Mouse (Mus musculus) lung, postnatal 14 days (tissue): ENCODE data around the gene Spdya.
"Not testable (repeated sequence)": the region's sequence is repeated elsewhere in the genome, so short reads cannot be mapped to it uniquely, and the experiment has no call there.

Source experiments
- DNase-seq: peaks from one replicate; pipeline ENCODE4 v3.0.0; 2021

Gene Spdya

DNA sequence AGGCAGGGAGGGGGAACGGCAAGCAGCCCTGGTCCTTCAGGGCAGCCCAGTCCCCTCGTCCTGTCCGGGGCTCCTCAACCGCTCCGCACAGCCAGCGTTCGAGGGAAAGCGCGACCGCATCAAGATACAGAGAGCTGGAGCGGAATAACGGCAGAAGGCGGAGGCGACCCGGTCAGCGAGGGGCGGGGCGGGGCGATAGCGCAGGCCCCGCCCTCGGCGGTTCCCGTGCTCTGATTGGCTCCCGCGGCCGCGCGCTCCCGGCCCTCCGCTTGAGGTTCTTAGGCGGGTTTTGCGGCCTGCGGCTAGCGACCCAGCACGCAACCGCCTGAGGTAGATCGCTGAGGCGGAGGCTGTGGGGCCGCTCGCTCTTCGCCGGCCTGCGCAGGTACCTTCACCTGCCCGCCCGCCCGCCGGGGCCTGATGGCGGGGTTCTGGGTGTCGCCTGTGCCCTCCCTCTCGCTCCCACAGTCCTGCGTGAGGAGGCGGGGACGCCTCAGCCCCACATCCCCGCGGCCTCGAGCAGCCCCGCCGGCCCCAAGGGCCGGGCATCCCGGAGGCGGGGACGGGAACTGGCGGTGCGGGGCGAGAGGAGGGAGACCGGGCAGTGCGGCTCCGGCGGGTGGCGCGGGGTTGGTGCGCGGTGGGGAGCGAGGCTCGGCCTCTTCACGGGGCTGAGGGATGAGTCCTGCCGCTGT, at the start of gene Spdya:
Gene Spdya, plus strand, starts transcription at position 305 of the 695 bp plus-strand sequence.
- peak; percentile 85 for DNase-seq

DNA sequence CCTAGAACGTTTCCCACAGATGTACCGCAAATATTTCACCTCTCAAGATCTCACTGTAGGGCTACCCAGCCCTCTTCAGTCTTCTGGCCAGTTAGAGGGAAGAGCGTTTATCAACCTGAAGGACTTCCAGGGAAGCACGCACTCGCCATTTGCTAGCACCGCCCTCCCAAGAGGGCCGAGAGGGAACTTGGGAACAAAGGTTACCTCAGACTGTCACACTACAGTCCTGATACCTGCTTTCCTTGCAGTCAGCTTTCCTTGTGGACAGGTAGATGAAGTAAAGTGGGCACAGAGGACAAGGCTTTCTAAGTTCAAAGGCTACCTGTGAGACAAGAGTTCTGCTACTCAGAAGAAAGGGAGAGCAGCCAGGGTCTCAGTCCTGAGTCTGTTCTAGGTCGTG, 45.0 kb upstream of the Spdya start:
- DNase-seq = no peak

DNA sequence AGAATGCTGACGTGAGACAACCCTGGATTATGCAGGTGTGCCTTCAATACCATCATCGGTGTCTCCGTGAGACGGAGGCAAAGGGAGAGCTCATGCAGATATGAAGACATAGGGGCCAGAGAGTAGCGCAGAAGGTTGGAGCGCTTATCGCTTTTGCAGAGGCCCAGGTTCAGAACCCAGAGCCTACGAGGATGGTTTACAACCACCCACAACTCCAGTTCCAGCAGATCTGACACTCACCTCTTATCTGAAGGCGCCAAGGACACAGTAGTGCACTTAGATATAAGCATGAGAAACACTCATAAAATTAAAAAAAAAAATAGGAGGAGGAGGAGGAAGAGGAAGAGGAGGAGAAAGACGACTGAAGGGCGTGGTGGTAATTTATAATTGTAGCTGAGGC, 41.6 kb upstream of the Spdya start:
- DNase-seq = no peak

DNA sequence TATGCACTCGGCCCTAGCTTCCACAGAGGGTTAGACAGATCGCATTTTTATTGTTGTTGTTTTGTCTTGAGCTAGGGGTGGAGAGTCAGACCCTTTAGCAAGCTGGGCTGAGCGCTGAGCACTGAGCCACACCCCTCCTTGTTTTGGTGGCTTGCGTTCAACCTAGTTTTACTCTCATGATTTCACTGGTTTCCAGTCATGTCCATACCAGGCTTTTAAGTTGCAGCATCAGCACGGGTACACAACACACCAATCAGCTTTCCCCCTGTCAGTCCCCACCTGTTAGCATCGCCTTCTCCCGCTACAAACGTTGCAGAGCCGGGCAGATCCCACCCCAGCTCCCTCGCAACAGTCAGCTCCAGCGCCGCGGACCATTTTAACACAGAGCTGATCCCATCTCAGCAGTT, 25.6 kb upstream of the Spdya start:
- no peak for DNase-seq

DNA sequence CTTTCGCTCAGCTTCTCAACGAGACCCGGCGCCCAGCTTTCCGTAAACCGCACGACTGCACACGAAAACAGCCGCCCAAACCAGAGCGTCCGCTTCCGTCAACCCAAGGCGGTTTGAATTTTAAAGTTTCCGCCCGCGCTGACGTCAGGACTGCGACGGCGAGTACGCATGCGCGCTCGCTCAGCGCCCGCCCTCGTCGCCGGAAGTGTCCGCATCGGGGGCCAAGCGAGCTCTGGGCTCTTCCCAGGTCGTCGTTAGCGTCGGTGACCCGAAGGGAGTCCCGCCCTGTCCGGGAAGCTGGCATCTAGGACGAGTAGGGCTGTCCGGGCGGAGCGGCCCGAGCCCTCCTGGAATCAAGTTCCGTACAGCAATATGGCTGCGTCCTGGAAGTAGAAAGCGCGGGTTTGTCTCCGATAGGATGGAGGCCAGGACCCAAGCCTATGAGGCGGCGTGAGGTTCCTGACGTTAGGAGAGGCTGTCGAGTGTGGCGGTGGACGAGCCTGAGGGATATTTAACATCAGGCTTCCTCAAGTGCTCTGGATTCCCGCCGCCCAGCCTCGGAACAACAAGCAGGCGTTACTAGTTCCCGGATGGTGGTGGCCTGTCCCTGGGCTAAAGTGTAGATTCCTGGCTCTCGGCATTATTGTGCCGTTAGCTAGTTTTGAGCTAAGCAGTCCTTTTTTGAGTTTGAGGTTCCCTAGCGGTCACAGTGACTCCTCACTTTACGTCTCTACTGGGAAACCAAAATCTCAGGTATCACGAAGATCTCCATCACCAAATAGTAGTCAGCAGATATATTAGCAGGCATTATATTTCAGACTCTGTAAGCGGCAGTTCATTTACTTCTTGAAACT, 24.9 kb upstream of the Spdya start, which contains the start of gene Ndc80:
Gene Ndc80, minus strand, starts transcription at position 147 of the 854 bp plus-strand sequence.
- peak; percentile 92 for DNase-seq

DNA sequence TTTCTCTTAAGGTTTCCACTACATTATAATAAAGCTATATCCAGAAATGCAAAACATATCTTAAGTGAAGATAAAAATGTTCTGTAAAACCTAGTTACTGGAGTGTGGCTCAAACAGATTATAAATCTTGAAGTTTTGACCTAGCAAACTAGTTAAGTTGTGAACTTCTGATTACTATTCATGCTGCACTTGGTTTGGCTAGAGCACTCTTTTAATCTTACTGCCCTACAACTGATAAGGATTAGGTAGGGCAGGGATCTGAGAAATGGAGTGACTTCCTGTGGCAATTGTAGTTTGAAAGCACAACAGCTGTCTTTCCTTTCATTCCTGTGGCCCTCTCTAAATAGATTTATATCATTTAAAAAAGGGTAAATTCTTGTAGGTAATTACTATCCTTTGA, 23.8 kb upstream of the Spdya start:
- no peak for DNase-seq

DNA sequence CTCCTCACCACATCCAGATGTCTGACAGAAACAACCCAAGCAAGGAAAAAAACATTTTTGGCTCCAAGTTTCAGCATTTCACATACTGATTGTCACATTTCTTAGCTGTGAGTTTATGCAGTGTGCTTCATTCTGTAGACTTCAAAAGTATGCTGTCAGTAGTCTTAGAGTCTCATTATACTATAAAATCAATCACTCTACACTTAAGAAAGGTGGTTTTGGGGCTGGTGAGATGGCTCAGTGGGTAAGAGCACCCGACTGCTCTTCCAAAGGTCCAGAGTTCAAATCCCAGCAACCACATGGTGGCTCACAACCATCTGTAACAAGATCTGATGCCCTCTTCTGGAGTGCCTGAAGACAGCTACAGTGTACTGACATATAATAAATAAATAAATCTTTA, 16.3 kb upstream of the Spdya start:
- DNase-seq = not testable (repeated sequence)

DNA sequence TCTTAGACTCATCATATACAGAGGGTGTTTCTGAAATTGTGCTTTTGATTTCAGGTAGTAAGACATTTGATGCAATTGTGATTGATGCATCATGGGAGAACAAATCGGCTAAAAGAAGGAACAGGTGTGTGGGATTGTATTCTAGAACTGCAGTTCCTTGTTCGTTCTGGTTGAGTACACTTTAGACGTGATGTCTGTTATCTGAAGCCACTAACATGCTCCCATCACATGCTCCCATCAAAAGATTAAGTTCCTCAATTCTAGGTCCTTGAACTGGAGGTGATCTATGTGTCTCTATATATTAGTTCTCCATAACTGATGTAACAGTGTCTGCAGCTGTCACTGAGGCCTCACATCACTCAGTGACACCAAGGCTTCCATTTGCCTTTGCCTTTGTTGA, 14.7 kb upstream of the Spdya start:
- no peak for DNase-seq

DNA sequence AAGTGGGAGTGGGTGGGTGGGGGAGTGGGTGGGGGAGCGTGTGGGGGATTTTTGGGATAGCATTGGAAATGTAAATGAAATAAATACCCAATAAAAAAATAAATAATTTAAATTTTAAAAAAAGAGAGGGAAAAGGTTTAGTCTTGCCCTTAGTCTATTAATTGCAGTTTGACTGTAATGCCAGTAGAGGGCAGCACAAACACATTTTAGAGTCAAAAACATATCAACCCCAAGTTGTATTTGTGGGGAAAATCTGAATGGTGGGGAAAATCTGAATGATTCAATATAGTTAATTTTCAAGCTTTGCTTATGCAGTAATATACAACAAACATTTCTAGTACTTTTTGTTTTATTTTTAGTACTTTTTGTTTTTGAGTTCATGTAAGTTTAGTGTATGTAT, 3.3 kb upstream of the Spdya start:
- peak; percentile 16 for DNase-seq

DNA sequence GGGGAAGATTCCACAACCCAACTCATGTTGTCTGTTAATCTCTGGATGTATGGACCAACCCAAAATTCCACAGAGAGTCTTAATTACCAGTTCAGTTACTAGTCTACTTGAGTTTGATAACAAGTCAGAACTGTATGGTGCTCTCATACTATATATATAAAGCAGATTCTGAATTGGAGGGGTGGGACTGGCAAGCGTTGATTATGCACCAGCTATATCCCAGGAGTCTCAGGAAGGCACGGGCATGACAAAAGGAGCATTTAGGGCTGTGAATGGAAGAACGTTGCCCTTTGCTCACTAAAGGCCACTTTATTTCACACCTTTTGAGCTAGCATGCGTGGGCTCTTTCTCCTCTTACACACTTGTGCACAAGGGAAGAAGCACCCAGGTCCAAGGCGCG, 511 bp upstream of the Spdya start:
- no peak for DNase-seq

DNA sequence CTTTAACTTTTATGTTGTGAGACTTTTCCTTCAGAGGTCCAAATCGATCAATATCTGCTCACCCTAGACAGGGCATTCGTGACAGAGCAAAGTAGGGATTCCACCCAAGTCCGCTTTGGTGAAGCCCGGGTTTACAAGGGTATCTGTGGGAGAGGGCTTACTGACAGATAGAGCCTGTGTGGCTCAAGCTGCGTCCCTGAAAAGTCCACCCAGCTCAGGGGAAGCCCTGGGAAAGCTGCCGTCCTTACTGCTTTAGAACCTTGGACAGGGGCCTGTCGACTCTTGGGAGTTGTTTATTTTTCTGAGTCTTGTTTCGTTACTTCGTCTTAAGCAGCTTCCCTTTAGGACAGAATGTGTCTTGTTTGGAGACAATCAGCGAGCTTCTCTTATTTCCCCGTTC, 1.0 kb downstream of the Spdya start:
- DNase-seq = no peak

DNA sequence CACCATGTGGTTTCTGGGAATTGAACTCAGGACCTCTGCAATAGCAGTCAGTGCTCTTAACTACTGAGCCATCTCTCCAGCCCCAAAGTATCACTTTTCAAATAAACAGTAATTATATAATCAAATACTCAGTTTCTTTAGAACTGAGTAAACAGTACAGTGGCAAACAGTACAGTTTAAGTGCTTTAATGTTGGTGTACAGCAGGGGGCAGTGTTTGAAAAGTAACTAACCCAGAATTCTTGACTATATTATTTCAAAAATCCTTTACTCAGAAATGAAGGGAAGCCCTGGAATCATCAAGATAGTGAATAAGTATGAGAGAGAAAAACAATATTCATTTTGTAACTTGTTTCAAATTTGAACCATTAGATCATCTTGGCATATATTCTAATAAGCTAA, 9.8 kb downstream of the Spdya start:
- DNase-seq = peak; percentile 63

DNA sequence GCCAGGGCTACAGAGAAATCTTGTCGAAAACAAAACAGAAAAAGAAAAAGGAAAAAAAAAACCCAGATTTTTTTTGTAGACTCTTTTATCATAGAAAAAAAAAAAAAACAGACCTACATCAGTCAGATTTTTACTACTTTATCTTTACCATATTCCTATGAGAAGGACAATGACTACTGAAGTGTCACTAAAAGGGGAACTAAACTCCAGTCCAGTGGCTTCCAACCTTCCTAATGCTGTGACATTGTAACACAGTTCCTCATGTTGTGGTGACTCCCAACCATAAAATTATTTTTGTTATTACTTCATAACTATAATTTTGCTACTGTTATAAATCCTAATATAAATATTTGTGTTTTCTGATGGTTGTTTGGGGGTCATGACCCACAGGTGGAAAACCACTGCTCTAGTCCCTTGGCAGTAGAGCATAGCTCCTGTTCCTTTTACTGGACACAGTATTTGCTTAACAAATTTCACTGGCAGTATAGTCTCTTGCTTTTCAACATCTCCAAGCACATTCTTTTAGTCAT, 27.4 kb downstream of the Spdya start:
- DNase-seq = no peak

DNA sequence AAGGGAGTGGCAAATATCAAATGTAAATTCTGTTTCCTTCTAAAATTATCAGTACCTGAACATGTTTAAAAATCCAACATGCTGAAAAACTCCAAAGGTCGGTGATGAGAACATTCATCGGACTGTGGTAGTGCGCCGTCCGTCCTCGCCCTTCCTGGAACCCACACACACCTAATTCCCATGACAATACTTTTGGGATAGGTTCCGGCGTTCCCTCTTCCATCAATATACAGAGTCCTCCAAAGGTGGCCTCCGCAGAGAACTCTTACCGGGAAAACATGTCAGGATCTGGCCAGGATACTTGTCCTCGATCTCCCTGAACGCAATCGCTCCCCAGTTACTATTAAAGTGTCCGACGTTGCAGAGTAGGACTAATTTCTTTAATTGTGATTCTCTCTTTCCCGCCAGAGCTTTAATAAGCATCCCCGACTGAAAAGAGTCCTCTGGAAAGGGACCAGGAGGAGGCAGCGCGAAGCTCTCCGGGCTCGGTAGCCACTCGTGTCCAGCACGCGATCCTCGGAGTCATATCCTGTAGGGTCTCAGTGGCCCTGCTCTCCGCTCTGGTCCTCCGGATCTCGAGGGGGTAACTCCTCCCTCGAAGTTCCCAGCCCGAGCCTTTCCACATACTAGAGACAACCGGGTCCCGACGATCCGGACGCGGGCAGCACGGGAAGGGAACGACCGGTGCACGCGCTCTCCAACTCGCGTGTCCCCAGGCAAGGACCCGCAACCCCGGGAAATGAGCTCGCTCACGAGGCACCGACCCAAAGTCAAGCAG, 46.2 kb downstream of the Spdya start:
- DNase-seq = no peak

DNA sequence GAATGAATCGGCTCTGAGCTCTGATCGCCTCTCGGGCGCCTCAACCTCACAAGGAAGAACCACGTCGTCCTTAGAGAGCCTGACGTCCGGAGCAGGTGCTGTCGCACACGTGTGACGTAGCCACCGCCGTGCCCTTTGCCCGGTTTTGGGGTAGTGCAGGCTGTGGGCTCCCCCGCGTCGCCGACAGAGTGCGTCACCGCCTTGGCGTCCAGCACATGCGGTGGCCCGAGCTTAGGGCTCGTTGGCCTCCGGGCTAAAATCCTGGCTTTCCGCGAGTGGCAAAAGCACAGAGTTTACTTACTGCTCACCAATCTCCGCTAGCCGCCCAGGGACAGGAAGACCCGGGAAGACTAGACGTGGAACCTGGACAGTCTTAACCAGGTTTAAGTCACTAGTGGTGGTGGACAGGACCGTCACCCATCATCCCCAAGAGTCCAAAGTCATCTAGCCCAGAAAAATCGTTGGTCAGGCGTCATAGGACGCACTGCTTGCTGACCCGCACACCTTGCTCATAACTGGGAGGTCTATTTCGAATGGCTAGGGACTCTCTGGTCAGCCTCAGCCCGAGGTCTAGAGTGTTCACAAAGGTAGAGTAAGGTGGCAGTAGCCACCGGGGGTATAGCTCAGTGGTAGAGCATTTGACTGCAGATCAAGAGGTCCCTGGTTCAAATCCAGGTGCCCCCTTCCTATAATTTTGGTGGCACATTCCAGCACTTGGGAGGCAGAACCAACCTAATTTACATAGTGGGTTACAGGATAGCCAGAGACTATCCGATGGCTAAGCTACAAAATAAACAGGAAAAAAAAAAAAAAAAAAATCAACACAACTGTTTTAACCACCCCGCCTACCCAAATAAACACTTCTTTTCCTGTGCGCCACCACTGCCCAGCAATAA, 47.0 kb downstream of the Spdya start:
- peak; percentile 87 for DNase-seq

DNA sequence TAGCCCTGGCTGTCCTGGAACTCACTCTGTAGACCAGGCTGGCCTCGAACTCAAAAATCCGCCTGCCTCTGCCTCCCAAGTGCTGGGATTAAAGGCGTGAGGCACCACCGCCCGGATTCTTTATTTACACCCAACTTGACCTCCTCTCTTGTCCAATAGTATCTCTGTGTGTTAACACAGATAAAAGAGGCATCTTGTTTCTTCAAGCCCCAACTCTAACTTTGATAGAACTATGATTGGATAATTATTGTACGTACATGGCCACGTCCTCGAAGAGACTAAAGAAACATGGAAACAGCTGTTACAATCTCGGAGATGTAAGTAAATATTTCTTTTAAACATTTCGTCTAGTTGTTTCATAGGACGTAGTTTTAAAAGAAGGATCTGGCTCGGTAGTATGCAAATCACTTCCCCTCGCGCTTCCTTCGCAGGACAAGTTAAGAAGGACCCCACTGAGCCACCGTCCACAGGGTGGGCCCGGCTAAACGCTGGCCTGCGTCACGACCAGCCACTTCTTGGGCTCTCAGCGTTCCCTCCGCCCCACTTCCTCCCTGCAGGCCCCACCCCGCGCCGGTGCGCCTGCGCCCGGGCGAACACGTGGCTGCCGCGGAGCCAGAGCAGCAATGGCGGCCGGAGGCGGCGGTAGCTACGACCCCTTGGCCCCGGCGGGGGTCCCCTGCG, 63.9 kb downstream of the Spdya start, which contains the start of gene Wdr43:
Gene Wdr43, plus strand, starts transcription at position 258 of the 681 bp plus-strand sequence.
- peak; percentile 95 for DNase-seq

DNA sequence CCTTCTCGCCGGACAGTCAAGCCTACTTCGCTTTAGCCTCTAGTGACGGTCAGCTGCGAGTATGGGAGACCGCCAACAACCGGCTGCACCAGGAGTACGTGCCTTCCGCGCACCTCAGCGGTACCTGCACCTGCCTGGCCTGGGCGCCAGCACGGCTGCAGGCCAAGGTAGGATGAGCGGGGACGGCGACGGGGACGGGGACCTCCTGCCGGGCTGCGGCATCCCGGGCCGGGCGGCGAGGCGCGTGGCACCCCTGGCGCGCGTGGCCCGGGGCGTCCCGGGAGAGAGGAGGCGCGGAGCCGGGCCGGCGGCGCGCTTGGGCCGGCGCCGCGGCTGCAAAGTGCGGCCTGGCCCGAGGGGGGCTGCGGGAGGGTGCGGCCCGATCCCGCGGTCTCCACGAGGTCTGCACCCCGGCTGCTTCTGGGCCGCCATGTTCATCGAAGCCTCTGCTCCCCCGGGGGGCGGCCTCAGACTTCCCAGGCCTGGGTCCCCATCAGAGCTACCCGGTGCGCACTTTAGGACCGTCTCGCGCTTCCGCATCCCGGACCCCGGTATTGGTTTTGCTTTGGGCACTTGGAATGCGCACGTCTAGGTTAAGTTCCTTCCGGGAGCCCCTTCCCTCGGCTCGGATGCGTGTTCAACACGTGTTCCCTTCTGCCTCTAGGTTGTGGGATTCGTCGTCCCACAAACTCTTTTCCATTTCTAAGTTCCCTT, 64.6 kb downstream of the Spdya start:
- no peak for DNase-seq

DNA sequence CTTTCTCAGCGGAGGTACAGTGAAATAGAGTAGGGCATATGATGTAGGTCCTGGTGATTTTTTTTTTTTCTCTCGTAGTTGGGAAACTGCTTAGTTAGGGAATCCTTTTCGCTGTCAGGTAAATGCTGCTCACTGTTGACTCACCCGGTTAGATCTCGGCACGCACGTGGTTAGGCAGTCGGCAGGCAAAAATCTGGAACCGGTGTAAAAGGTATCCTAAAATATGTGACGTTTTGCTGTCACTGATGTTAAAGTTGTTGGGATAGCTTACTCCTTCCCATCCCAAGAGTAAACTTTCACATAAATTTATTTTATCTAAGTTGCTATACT, 65.1 kb downstream of the Spdya start:
- DNase-seq = no peak

DNA sequence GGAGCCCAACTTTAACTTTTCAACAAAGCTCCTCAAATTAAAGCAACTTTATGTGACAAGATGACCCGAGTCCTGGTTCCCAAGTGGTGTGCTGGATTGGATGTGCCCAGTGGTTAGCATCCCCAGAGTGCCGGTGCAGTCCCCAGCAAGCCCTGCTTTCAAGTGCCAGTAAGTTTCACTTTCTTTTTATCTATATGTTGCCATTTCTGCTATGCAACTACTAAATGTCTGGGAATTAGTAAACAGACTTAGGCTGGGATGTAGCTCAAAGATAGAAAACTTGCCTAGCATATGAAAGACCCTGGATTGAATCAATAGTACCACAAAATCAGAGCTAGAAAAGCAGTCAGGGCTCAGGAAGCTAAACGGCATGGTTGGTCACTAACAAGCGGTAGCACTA, 66.1 kb downstream of the Spdya start:
- DNase-seq = no peak

DNA sequence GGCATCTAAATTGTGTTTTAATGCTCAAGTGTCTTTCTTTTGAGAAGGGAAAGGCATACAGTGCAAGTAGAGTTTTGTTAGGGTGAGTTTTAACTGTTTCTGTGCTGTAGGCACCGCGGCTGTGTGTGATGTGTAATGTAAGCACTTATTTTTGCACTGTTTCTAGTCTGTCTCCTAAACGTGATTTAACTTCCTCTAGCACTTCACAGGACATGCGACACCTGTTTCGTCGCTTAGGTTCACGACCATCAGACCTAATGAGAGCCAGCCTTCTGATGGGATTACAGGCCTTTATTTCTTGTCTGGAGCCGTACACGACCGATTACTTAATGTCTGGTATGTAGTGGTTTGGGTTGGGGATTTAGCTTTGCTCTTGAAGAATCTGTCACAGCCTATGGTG, 79.9 kb downstream of the Spdya start:
- no peak for DNase-seq

DNA sequence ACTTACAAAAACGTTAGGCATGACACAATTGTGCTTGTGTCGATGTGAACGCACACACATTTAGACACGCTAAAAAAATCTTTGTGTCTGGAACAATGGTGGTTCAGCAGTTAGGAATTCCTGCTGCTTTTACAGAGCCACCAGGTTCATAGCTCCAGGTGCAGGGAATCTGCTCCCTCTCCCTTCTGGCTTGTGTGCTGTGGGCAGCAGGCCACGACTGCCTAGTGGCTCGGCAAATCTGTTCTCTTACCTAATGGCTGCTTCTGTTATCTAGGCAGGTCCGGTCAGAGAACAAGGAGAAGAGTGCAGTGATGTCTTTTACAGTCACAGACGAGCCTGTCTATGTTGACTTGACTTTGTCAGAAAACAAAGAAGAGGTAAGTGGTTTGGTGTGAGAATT, 81.5 kb downstream of the Spdya start:
- DNase-seq = no peak
